Mouse (Mus musculus): ENCODE measurements around the gene Tedc1. TPM values are rescaled to one million over a fixed set of nuclear protein-coding genes. Genes with fewer than 3 reads are reported as not detected.
A peak's percentile ranks its signal among the peaks of the same experiment; 100 is the strongest.

Gene Tedc1
- polyA plus RNA-seq, 1 experiment from 2014 or later: 13.3 TPM

DNA sequence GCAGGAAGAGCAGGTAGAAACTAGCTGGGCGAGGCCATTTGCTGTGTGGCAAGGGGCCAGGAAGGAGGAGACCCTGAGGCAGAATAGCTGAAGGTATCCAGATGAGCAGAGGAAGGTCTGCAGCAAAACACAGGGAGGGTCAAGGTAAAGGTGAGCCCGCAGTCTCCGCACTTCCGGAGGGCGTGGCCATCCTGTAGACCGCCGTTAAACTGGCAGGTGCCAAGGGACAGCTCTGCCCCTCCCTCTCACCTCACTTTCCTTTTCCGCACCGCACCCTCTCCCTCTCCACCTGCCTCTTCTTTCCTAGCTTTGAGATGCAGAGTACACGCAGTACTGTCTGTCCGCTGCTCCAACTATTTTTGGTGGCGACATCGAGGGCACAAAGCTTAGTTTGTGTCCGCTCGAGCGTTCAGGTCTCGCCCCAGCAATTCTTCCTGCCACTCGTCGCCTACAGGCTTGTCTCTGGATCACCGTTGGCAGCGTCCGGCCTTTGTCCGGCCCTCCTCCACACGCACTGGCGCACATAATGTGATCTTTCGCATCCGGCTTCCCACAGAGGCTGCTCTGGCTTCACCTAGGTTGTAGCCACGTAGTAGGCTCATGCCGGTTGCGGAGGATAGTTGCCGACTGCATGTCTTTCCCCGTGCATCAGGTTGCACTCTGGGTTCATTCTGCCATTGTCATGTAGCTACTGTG lies 997 bp upstream of the Tedc1 start:
- H3K4me2 ChIP-seq (ENCODE audit: low read length): peak overlapping the region; percentile 81
- peaks cover 25 to 35% of the 10 kb centered on the region in 2 experiments for H3K4me1 ChIP-seq (ENCODE audit: control insufficient read depth in 2 of 2, insufficient read depth in 2 of 2, low read length in 2 of 2)
- 4% methylated on average over 32 of the region's 32 CpGs for WGBS
- H3K4me3 ChIP-seq (ENCODE audit: control insufficient read depth in 1 of 2, insufficient read depth in 1 of 2, low read depth in 1 of 2, low read length in 2 of 2): peak overlapping the region; percentile 41 to 61
- H3K9me3 ChIP-seq (ENCODE audit: control insufficient read depth, low read length): no peaks in the 10 kb centered on the region
- H3K27ac ChIP-seq (replicated peaks in 1 of 2; ENCODE audit: control insufficient read depth in 1 of 2, insufficient read depth in 1 of 2, low read depth in 2 of 2, low read length in 2 of 2): peak overlapping the region; percentile 83 to 84
- H3K36me3 ChIP-seq (ENCODE audit: control insufficient read depth, insufficient read depth, low read length): 0 out of 2 replicates have a peak, but pooled peaks cover 3% of the 10 kb centered on the region
- peak overlapping the region; percentile 78 for H3K9ac ChIP-seq (ENCODE audit: low read length)
- no peak for ATAC-seq (ENCODE audit: insufficient number of reproducible peaks, insufficient read depth, low FRiP score, low read depth)
- no peaks in the 10 kb centered on the region for H3K27me3 ChIP-seq (ENCODE audit: control insufficient read depth, insufficient read depth, low read length)

DNA sequence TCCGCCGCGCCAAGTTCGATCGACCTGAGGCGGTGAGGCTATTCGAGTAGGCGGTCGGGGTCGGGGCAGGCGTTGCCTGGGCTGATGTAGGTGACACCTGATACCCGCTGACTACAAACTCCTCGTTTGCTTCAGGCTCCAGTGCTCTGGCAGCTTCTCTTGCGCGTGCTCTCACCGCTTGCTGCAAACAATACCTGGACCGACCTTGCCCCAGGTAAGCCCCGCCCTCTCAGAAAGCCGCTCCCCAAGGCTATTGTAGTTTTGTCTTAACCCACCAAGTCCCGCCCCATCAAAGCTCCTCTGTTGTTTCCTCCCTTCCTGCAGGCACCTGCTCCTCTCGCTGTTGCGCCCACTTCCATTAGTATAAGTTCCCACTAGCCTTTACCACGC lies 314 bp downstream of the Tedc1 start:
- no peaks in the 10 kb centered on the region for H3K27me3 ChIP-seq (ENCODE audit: control insufficient read depth, insufficient read depth, low read length)
- H3K27ac ChIP-seq (replicated peaks in 1 of 2; ENCODE audit: control insufficient read depth in 1 of 2, insufficient read depth in 1 of 2, low read depth in 2 of 2, low read length in 2 of 2): no peak overlapping the region
- H3K36me3 ChIP-seq (ENCODE audit: control insufficient read depth, insufficient read depth, low read length): peaks cover 6% of the 10 kb centered on the region; the same call in 1 of the 2 replicates
- peak overlapping the region; percentile 81 for H3K4me2 ChIP-seq (ENCODE audit: low read length)
- peak overlapping the region; percentile 71 for H3K9ac ChIP-seq (ENCODE audit: low read length)
- no peak; the same call in 1 of the 2 replicates for ATAC-seq (ENCODE audit: insufficient number of reproducible peaks, insufficient read depth, low FRiP score, low read depth)
- H3K9me3 ChIP-seq (ENCODE audit: control insufficient read depth, low read length): no peaks in the 10 kb centered on the region
- H3K4me1 ChIP-seq (ENCODE audit: control insufficient read depth in 2 of 2, insufficient read depth in 2 of 2, low read length in 2 of 2): peaks cover 17 to 23% of the 10 kb centered on the region in 2 experiments
- WGBS: 1% methylated on average over 23 of the region's 23 CpGs
- peak overlapping the region; percentile 61 to 70 for H3K4me3 ChIP-seq (ENCODE audit: control insufficient read depth in 1 of 2, insufficient read depth in 1 of 2, low read depth in 1 of 2, low read length in 2 of 2)

DNA sequence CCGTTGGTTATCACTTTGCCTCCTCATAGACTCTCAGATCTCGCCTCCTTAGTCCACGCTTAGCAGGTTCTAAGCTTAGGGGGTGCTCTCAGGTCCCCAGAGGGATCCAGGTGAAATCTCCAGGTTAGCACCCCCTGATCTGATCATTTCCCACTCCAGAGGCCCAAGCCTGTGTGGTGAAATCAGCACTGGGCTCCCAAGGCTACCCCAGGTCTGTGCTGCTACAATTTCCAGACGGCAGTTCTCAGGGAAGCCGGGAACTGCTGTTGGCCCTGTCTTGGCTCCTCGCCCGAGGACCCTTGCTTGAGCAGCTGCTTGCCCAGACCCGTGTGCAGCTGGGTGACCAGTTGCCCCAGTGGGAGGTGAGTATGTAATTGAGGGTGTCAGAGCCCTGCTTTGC lies 781 bp downstream of the Tedc1 start:
- Histone ChIP-seq H3K9me3 (ENCODE audit: control insufficient read depth, low read length) (no peaks in the 10 kb centered on the region), H3K4me3 (ENCODE audit: control insufficient read depth in 1 of 2, insufficient read depth in 1 of 2, low read depth in 1 of 2, low read length in 2 of 2) (peak overlapping the region; percentile 61 to 70), H3K27ac (replicated peaks in 1 of 2; ENCODE audit: control insufficient read depth in 1 of 2, insufficient read depth in 1 of 2, low read depth in 2 of 2, low read length in 2 of 2) (no peak overlapping the region), H3K9ac (ENCODE audit: low read length) (peak overlapping the region; percentile 71), H3K36me3 (ENCODE audit: control insufficient read depth, insufficient read depth, low read length) (peaks cover 10% of the 10 kb centered on the region; the same call in 1 of the 2 replicates), H3K4me2 (ENCODE audit: low read length) (peak overlapping the region; percentile 81), H3K27me3 (ENCODE audit: control insufficient read depth, insufficient read depth, low read length) (no peaks in the 10 kb centered on the region), H3K4me1 (ENCODE audit: control insufficient read depth in 2 of 2, insufficient read depth in 2 of 2, low read length in 2 of 2) (peaks cover 17 to 21% of the 10 kb centered on the region in 2 experiments)
- ATAC-seq (ENCODE audit: insufficient number of reproducible peaks, insufficient read depth, low FRiP score, low read depth): no peak
- 45% methylated on average over 8 of the region's 8 CpGs for whole genome bisulfite sequencing

DNA sequence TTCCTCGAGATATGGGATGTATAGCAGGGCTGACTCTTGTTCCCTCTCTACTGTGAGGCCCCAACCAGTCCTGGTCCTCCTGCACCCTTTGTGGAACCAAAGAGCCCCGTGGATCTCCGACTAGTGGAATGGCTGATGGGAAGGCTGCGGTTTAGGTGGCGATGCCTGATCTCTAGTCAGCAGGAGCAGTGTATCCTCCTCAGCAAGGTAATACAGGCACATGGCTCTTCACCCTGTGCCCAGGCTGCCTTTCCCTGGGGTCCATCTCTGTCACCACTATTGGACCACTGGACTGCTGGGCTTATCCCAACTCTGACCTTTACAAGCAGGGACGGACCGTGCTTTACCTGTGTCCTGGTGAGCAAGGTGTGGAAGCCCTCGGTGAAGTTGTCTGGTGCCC lies 1.3 kb downstream of the Tedc1 start:
- H3K4me1 ChIP-seq (ENCODE audit: control insufficient read depth in 2 of 2, insufficient read depth in 2 of 2, low read length in 2 of 2): peaks cover 16 to 17% of the 10 kb centered on the region in 2 experiments
- no peak overlapping the region for H3K4me3 ChIP-seq (ENCODE audit: control insufficient read depth in 1 of 2, insufficient read depth in 1 of 2, low read depth in 1 of 2, low read length in 2 of 2)
- no peak overlapping the region for H3K9ac ChIP-seq (ENCODE audit: low read length)
- peaks cover 15% of the 10 kb centered on the region for H3K36me3 ChIP-seq (ENCODE audit: control insufficient read depth, insufficient read depth, low read length)
- H3K9me3 ChIP-seq (ENCODE audit: control insufficient read depth, low read length): no peaks in the 10 kb centered on the region
- 90% methylated on average over 8 of the region's 8 CpGs for WGBS
- peak overlapping the region; percentile 81 for H3K4me2 ChIP-seq (ENCODE audit: low read length)
- H3K27me3 ChIP-seq (ENCODE audit: control insufficient read depth, insufficient read depth, low read length): no peaks in the 10 kb centered on the region
- no peak overlapping the region for H3K27ac ChIP-seq (replicated peaks in 1 of 2; ENCODE audit: control insufficient read depth in 1 of 2, insufficient read depth in 1 of 2, low read depth in 2 of 2, low read length in 2 of 2)
- ATAC-seq (ENCODE audit: insufficient number of reproducible peaks, insufficient read depth, low FRiP score, low read depth): no peak

DNA sequence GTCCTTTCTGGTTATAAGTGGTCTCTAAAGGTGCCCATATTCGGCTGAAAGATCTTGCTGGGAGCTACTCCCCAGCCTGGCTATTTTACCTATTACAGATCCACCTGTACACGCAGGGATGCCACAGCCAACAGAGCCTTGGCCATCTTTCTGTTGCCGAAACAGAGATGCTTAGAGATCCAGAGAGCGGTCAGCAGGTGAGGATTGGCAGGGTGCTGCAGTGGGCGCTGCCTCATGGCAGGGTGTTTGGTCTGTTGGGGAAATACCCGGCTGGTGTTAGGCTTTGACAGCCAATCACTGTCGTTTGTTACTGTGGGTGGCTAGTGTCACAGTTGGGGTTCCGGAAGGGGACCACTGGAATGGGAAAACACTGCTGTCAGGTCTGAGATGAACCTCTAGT lies 1.8 kb downstream of the Tedc1 start:
- H3K27me3 ChIP-seq (ENCODE audit: control insufficient read depth, insufficient read depth, low read length): no peaks in the 10 kb centered on the region
- no peak overlapping the region for H3K4me3 ChIP-seq (ENCODE audit: control insufficient read depth in 1 of 2, insufficient read depth in 1 of 2, low read depth in 1 of 2, low read length in 2 of 2)
- 91% methylated on average over 8 of the region's 8 CpGs for WGBS
- H3K4me2 ChIP-seq (ENCODE audit: low read length): no peak overlapping the region
- H3K9me3 ChIP-seq (ENCODE audit: control insufficient read depth, low read length): no peaks in the 10 kb centered on the region
- no peak overlapping the region for H3K9ac ChIP-seq (ENCODE audit: low read length)
- no peak overlapping the region for H3K27ac ChIP-seq (replicated peaks in 1 of 2; ENCODE audit: control insufficient read depth in 1 of 2, insufficient read depth in 1 of 2, low read depth in 2 of 2, low read length in 2 of 2)
- H3K4me1 ChIP-seq (ENCODE audit: control insufficient read depth in 2 of 2, insufficient read depth in 2 of 2, low read length in 2 of 2): peaks cover 13 to 14% of the 10 kb centered on the region in 2 experiments
- peaks cover 20% of the 10 kb centered on the region for H3K36me3 ChIP-seq (ENCODE audit: control insufficient read depth, insufficient read depth, low read length)
- ATAC-seq (ENCODE audit: insufficient number of reproducible peaks, insufficient read depth, low FRiP score, low read depth): no peak

DNA sequence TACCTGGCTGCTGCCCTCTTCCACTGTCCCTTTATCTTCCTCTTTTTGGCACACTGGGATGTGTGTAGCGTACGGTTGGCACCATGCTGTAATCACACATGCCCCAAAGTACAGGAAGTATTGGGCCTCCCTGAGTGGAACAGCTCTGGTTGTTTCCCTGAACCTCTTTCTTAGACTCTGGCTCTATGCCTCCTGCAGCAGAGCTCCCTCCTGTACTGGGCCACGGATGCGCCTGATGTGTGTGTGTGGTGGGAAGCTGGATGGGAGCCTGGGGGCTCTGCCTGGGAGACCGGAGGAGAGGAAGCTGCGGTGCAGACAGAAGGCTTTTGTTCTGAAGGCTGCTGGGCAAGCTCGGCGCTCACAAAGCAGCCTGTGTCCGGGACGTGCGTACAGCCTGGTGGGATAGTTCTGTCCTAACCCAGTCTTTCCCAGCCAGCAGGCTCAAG lies 7.4 kb downstream of the Tedc1 start:
- H3K9ac ChIP-seq (ENCODE audit: low read length): no peak overlapping the region; the same call in 1 of the 2 replicates
- no peak overlapping the region for H3K4me3 ChIP-seq (ENCODE audit: control insufficient read depth in 1 of 2, insufficient read depth in 1 of 2, low read depth in 1 of 2, low read length in 2 of 2)
- H3K27ac ChIP-seq (replicated peaks in 1 of 2; ENCODE audit: control insufficient read depth in 1 of 2, insufficient read depth in 1 of 2, low read depth in 2 of 2, low read length in 2 of 2): peak overlapping the region in 1 of 2 experiments; percentile 33; a peak in 1 of 4 replicates
- H3K4me2 ChIP-seq (ENCODE audit: low read length): no peak overlapping the region
- whole genome bisulfite sequencing: 76% methylated on average over 11 of the region's 11 CpGs
- ATAC-seq (ENCODE audit: insufficient number of reproducible peaks, insufficient read depth, low FRiP score, low read depth): no peak
- H3K27me3 ChIP-seq (ENCODE audit: control insufficient read depth, insufficient read depth, low read length): no peaks in the 10 kb centered on the region
- H3K36me3 ChIP-seq (ENCODE audit: control insufficient read depth, insufficient read depth, low read length): peaks cover 29% of the 10 kb centered on the region
- H3K4me1 ChIP-seq (ENCODE audit: control insufficient read depth in 2 of 2, insufficient read depth in 2 of 2, low read length in 2 of 2): peaks cover 0 to 2% of the 10 kb centered on the region in 2 experiments; a peak in 1 of 4 replicates
- no peaks in the 10 kb centered on the region for H3K9me3 ChIP-seq (ENCODE audit: control insufficient read depth, low read length)

DNA sequence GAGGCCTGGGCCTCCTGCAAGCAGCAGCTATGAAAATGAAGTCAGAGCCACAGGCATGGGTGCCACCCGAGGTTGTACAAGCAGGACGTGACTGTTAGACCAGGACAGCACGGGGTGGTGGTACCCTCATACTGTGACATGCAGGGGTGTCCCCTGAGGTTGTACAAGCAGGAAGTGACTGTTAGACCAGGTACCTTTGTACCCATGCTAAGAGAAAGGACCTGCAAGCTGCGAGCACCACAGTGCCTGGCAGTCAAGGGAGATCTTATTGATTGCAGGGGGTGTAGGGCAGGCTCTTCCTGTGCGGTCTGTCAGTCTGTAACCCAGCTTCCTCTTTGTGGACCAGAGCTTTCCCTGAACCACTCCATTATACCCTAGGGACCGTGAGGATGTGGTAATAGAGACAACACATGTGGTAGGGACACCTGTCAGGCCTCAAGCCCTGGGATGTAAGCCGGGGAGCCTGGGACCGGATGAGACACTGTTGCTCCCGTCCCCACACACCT lies 11.9 kb downstream of the Tedc1 start:
- Histone ChIP-seq H3K9me3 (ENCODE audit: control insufficient read depth, low read length) (no peaks in the 10 kb centered on the region), H3K4me3 (ENCODE audit: control insufficient read depth in 1 of 2, insufficient read depth in 1 of 2, low read depth in 1 of 2, low read length in 2 of 2) (no peak overlapping the region), H3K36me3 (ENCODE audit: control insufficient read depth, insufficient read depth, low read length) (peaks cover 11% of the 10 kb centered on the region), H3K4me2 (ENCODE audit: low read length) (no peak overlapping the region), H3K27ac (replicated peaks in 1 of 2; ENCODE audit: control insufficient read depth in 1 of 2, insufficient read depth in 1 of 2, low read depth in 2 of 2, low read length in 2 of 2) (no peak overlapping the region), H3K9ac (ENCODE audit: low read length) (no peak overlapping the region), H3K27me3 (ENCODE audit: control insufficient read depth, insufficient read depth, low read length) (no peaks in the 10 kb centered on the region), H3K4me1 (ENCODE audit: control insufficient read depth in 2 of 2, insufficient read depth in 2 of 2, low read length in 2 of 2) (peaks cover 0 to 2% of the 10 kb centered on the region in 2 experiments; a peak in 1 of 4 replicates)
- 72% methylated on average over 9 of the region's 9 CpGs for WGBS
- no peak for ATAC-seq (ENCODE audit: insufficient number of reproducible peaks, insufficient read depth, low FRiP score, low read depth)
